Mouse (Mus musculus): ENCODE results near the gene Ly6g6c.
A peak's percentile ranks its signal among the peaks of the same experiment; 100 is the strongest.

The Ly6g6c gene

DNA sequence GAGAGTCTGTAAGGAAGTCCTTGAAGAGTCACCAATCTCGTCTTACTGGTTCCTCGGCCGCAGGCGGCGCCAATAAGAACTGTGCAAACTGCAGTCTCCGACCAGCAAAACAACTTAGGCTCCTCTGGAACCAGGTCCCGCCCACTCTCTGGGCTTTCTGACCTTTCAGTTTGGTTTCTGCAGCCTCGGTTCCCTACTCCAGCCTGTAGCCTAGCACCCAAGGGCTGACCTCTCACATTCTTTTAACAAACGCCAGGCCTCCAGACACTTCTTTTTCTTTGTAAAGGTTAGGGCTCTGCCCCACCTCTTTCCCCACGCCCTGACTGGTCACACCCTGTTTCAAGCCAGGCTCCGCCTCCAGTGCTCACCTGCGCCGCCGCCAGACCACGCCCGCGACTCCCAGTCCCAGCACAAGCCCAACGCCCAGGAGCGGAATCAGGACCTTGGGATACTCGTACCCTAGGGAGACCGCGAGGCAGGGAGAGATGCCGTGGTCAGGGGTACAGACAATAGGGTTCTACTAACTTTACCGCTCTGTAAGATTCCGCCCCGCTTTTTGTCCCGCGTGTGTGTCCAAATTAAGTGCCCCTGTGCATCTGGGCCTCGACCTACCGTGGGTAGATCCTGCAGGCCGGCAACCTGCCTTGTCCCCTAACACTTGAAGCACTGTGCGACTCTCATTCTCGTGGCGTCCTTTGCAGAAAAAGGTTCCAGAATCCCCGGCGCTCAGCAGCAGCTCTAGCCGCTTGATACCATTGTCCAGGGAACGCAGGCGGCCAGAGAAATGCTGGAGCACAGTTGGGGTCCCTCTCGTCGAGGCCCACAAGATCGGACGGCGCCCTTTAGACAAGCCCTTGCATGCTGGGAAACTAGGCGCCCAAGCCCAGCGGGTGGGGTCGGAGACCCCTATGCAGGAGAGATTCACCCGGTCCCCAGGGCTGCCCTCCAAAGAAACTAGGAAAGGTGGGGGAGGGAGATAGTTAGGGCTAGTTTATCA lies at the start of gene Ly6g6c:
Gene Ly6g6c, plus strand, starts transcription at position 438 of the 997 bp plus-strand sequence.
- DNase-seq = peak; percentile 82

DNA sequence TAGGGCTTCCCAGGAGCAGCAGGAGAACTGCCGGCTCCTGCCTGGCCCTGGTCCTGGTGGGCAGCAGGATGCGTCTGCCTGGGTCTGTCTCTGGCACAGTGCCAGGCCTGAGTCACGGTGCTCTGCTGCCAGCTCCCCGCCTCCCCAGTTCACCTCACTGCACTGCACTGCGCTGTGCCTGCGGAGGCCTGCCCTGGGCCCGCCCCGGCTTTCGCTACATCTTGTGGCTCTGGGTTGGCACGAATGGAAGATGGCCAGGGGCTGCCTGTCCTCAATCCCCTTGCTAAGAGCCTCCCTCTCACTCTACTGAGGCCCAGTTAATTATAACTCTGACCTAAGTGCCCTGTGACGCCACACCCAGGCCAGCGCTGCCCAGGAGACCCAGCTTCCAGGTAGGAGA lies 48.8 kb upstream of the Ly6g6c start, which contains the start of gene Vwa7:
Gene Vwa7, plus strand, starts transcription at position 204 of the 400 bp plus-strand sequence.
- peak; percentile 33 for DNase-seq

DNA sequence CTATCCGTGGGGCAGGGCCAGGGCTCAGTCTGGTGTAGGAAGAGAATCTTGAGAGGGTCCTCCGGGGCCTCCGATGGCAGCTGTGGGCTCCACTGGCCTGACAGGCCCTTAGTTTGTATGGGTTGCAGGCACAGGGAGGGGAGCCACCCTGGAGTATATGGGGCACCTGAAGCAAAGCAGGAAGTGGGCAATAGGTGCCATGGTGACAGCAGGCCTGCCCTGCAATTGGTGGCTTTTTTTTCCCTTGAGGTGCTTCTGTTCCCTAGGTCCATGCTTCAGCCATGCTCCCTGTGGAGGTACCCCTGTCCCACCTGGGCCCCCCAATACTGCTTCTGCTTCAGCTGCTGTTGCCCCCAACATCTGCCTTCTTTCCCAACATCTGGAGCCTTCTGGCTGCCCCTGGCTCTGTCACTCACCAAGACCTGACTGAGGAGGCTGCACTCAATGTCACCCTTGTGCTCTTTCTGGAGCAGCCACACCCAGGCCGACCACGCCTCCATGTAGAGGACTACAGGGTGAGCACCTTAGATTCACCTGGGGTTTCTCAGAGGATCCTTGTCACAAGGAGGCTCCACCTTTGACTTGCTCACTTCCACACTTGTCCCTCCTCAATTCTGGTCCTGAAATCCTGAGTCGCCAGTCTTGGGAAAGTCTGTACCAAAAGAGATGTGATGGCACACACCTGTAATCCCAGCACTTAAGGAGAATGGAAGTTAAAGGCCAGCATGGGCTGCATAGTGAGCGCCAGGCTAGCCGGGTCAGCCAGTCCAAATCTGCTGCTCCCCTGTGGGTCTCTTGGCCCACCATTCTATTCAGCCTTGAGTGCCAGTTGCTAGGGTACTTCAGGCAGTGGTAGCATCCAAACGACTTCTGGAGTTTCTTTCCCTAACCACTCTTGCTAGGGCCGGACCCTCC lies 48.1 kb upstream of the Ly6g6c start:
- no peak for DNase-seq

DNA sequence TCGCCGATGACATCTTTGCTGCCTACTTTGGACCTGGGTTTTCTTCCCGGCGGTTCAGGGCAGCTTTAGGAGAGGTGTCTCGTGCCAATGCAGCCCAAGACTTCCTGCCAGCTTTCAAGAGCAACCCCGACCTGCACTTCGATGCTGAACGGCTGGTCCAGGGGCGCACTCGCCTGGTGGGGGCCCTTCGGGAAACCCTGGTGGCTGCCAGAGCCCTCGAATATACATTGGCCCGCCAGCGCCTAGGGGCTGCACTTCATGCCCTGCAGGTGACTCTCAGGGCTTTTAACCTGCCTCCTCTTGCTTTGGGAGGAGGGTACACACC lies 47.5 kb upstream of the Ly6g6c start:
- DNase-seq = no peak

DNA sequence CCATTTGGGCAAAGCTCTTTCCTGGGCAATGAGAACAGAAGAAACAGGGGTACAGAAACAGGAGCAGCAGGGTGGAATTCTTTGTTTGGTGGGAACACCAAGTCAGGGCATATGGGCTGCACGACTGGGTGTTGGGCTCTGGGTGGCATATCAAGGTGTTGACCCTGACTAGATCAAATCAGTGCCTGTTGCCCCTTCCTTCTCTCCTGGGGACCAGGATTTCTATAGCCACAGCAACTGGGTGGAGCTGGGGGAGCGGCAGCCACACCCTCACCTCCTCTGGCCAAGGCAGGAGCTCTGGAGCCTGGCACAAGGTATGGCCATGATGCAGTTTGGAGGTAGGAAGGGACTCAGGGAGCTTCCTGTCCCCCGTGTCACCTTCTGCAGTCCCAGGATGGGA lies 47.0 kb upstream of the Ly6g6c start:
- DNase-seq = no peak

DNA sequence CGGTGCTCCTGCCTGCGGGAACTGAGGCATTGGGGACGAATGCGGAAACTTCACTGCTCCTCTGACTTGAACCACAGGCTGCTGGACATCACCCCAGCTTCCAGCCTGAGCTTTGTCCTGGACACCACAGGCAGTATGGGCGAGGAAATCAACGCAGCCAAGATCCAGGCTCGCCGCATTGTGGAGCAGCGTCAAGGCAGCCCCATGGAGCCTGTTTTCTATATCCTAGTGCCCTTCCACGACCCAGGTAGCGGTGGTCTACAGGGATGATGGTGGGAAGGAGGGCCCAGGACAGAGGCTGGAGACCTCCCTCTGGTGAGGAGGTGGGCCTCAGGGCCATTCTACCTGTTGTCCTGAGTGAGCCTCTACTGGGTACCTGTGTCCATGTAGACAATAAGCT lies 45.3 kb upstream of the Ly6g6c start:
- no peak for DNase-seq

DNA sequence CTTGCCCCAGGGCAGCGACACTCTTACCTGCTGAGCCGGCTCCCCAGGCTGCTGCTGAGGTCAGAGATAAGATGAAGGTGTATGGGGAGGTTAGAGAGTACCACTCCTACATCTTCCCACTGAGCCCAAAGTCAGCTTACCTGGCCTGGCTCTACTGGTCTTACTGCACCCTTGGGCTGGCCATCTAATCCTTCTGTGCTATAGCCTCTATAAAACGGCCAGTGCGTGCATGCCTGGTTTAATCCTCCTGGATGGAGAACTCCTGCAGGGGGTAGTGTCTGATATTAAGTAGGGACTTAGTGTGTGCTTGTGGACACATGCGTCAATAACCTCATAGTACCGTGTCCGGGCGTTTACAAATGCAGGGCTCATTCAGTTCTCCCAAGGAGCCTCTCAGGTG lies 44.6 kb upstream of the Ly6g6c start:
- DNase-seq = no peak

DNA sequence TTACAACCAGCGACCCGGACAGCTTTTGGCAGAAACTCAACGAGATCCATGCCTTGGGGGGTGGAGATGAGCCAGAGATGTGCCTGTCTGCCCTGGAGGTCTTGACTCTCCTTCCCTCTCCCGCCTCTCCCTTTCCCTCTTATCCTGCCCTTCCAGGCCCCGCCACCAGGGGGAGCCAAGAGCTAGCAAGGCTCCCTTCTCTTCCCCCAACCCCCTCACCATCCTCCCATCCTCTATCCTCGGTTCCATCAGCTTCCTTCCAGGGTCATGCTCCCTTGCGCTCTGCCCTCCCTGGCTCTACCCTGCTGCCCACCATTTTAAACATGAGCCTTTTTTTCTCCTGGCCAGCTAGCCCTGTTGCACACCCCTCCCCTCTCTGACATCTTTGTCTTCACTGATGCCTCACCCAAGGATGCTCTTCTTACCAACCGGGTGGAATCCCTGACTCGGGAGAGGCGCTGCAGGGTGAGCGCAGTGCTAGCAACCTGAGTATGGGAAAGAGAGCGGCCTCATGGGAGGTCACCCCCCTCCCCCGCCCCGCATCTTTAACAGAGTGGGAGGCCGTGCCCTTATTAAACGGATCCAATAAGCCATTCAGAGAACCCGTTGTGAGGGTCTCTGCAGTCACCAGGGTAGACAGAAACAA lies 43.9 kb upstream of the Ly6g6c start:
- DNase-seq = peak; percentile 91

DNA sequence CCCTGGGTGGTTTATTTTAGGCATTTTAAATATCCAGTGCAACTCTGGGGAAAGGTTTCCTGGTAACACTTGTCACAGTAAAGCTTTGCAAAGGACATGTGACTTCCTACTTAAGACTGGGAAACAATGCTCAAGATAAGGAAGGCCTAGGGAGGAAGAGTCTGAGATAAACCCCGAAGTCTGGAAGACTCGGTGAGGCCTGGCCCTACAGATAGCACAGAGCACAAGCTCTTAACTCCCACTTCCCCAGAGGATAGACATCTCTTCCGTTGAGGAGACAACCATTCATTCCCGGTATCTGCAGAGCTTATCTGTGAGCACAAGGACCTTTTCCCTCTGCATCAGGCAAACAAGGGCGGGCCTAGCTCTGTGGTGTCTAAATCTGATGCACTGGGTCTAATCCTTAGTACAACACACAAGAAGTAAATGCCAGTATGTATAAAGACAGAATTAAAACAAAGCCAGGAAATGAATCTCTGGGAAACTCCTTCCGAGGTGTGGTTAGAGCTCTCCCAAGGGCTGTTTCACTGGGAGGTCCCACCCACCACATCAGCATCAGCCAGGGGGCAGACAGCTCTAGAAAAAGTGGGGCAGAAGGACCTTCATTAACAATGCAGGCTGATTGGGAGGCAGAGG lies 43.2 kb upstream of the Ly6g6c start:
- peak; percentile 10 for DNase-seq

DNA sequence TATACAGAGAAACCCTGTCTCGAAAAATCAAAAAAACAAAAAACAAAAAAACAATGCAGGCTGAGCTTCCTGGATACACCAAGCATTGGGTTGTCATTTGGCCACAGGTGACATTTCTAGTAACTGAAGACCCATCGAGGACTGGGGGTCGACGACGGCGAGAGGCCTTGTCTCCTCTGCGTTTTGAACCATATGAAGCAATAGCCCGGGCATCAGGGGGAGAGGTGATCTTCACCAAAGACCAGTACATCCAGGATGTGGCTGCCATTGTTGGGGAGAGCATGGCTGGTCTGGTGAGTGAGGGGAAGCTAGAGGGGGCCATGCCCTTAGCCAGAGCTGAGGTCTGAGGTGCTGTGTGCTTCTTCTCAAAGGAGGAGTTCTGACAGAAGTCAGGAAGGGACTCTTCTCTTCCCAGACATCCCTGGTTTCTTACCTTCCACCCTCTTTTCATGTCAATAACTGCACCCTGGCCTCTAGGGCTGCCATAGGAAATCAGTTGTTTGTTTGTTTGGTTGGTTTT lies 42.6 kb upstream of the Ly6g6c start:
- DNase-seq = no peak

DNA sequence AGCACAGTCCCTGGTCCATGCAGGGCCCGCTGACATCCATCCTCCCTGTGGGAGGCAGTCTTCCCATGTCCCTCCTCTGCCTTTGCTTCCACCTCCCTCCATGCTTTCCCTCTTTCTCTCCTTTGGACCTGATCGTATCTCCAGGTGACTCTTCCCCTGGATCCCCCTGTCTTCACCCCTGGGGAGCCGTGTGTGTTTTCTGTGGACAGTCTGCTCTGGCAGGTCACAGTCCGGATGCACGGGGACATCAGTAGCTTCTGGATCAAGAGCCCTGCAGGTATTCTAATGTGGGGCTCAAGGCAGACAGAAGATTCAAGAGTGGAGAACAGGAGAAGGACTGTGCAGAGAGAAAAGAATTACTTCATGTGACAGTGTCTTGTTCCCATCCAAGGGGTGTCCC lies 42.0 kb upstream of the Ly6g6c start:
- DNase-seq = no peak

DNA sequence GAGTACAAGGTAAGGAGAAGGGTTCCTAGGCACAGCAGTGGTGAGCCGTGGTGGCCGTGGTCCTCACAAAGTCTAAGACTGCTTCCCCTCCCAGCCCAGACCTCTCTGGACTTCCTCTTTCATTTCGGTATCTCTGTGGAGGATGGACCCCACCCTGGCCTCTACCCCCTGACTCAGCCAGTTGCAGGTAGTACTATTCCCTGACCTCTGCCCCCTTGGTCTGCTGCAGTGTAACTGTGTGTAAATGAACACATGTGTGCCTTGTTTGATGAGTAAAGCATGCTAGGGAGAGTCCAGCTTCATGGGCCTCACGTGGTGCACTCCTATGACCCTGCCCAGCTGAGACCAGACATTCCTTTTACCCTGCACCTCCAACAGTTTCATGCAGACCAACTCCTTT lies 41.4 kb upstream of the Ly6g6c start:
- DNase-seq = no peak

DNA sequence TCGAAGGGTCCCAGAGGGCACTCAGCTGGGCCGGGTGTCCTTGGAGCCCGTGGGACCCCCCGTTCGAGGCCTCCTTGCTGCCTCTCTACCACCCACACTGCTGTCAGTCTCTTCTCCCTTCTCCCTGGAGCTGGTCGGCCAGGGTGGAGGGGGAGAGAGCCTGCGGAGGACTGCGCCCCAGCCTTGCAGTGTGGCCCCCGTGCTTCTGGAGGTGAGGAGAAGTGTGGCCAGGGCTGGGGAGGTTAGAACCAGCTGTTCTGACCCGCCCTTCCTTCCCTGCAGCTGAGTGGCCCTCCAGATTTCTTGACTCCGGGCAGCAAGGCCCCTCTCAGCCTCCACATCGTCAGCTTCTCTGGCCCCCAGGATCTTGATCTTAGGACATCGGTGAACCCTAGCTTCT lies 40.9 kb upstream of the Ly6g6c start:
- DNase-seq = no peak

DNA sequence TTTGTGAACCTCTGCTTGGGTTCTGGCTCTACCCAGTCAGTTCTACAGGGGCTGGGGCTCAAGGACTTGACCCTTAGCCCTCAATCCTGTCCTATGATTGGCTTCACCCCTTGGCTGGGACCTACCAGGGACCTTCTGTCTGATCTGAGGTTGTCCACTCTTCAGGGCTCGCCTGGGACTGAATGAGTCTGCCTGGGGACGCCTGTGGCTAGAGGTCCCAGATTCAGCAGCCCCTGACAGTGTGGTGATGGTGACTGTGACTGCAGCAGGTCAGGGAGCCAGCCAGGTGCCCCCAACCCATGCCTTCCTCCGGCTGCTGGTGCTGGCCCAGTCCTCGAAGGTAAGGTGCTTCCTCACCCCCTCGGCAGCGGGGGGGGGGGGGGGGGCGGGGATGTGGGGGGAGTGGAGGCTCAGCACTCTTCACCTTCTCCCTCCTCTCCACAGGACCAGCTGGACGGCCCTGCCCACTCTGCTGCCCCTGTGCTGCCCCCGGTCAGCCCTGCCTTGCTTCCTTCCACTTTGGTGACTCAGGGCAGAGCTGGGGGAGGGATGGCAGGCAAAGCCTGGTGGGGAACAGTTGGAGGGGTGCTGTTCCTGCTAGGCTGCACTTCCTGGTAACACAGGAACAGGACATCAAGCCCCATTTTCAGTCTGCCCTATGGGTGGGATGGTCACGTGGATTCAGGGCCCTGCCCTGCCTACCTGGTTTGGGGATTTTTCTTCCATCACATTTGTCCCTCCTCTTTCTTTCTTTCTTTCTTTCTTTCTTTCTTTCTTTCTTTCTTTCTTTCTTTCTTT lies 40.3 kb upstream of the Ly6g6c start:
- DNase-seq = no peak

DNA sequence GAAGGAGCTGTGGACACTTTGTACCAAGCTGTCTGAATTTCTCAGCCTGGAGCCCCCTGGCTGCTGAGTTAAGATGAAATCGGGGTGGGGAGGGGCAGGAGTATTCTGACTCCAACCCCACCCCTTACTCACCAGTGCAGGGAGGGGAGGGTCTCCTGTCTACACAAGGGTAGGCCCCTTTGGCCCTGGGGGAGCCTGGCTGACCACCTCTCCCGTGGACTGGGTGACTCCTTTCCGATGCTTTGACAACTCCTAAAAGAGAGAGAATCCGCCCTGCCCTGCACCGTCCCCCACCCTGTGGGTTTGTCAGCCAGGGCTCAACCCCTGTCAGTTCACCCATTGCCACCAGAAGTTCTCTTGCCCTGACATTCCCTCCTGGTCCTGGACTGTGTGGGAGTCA lies 39.0 kb upstream of the Ly6g6c start:
- no peak for DNase-seq

DNA sequence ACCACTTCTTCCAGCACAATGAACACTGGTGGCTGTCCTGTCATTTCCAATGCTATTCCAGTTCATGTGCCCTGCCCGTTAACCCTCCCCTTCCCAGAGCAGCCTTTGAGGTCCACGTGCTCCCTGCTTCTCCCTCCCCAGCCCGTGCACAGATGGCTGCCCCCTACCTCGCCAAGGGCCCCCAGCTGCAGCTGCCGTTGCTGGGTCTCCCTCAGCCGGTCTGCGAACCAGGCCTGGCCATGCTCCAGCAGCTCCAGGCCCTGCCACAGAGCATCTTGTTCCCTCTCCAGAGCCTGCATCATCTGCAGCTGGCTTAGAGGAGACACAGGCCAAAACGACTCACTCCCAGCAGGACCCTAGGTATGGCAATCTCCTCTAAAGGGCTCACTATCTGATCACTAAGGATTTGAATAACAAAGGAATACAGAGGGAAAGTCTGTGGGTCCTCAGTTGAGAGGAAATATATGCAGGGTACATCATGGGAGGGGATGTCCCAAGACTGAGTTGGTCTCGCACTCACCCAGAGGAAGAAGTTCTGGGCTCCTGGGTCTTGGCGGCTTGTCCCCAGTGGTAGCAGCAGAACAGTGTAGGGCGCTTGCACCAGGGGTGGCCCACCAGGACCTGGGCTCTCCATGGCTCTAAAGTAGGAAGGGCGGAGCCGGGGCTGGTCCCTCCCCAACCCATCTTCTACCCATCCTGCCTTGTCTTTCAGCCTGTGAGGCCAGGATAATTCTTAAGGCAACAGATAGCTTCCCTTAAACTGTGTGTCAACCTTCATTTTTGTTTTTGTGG lies 37.7 kb upstream of the Ly6g6c start, which contains the start of gene Sapcd1:
Gene Sapcd1, minus strand, starts transcription at position 740 of the 792 bp plus-strand sequence.
- DNase-seq = no peak

DNA sequence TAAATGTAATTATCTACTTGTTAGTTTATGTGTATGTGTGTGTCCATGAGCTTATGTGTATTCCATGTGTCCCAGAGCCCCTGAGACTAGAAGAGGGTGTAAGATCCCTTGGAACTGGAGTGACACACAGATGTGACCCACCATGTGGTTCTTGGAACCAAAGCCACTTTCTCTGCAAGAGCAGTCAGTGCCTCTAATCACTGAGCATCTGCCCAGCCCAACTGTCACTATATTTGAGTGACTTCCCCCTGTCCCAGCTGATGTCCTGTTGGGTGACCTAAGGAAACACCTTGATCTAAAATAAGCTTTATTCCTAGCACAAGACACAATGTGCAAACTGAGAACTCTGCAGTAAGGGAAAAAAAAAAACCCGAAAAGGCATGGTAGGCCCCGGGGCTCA lies 36.9 kb upstream of the Ly6g6c start:
- no peak for DNase-seq

DNA sequence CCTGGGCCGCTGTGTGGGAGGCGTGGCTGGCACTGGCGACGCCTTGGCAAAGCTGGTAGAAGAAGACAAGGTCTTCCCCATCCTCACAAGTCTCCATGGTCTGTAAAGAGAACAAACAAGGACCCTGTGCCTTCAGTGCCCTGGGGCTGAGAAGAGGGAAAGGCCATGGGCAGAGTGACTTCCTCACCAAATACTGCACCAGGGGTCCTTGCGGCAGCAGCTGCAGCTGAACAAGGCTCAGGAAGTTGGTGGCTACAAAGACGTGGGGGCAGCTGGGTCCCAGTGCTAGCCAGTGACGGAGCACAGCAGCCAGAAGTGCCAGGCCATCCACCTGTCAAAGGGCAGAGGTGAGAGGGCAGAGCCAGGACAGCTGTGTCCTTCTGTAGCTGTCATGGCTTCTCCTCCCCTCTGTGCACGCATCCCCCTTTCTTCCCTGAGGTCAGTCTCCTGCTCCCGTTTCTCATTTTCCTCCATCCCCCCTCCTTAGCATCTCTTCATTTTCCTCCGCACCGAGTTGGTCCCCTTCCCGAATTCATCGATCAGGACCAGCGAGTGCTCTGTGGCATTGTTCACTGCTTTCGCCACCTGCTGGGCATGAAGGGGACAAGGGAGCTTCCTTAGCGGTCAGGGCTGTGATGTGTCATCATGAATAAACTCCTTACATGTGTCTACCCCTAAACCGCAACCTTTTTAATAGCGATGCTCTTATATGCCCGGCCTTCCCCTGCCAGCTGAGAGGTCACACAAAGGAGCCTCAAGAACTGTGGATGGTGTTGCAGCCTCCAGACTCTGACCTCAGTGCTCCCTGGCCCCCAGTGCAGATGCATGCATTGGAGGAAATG lies 35.3 kb upstream of the Ly6g6c start:
- peak; percentile 23 for DNase-seq

DNA sequence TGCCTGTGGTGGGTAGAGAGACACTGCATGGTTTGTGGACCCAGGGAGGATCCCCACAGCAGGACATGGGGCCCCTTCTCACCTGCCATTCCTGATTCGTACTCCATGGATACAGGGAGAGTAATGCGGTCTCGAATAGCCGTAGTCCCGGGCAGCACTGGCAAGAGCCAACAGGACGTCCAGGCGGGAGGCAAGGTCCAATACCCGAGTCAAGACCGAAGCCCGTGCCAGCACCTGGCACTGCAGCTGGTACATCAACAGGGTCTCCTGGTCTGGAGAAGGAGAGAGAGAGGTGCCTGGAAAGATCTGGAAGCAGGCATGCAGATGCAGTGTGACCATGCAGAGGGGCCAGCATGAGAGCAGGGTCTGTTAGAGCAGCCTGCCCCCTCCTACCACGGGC lies 33.9 kb upstream of the Ly6g6c start:
- no peak for DNase-seq

DNA sequence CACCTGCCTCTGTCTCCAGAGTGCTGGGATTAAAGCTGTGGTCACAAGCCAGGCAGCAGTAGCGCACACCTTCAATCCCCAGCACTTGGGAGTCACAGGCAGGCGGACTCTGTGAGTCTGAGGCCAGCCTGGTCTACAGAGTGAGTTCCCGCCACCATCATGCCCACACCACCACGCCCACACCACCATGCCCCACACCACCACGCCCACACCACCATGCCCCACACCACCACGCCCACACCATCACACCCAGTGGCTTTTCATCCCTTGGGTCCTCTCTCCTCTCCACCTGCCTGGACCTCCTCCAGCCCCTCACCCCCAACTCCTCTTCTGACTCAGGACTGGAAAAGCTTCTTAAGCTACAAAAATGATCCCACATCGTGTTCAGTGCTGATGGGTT lies 33.3 kb upstream of the Ly6g6c start:
- DNase-seq = no peak

Data from kidney, adult 18-20 months (tissue).